Mouse (Mus musculus) limb, embryonic 12.5 days (tissue): Measurements from ENCODE around the gene Tom1l2. TPM values are rescaled to one million over a fixed set of nuclear protein-coding genes. Genes with fewer than 3 reads are reported as not detected.

Experiments
- ATAC-seq: fragments of 200-750 bp; cut with Nextera tagmentation; 2 replicates; pipeline ENCODE4 v1.8.0; 2017; ENCODE audit warnings: low read depth, moderate TSS enrichment; ENCODE audit not compliant: insufficient number of reproducible peaks, insufficient read depth, low FRiP score, low TSS enrichment
- H3K27ac ChIP-seq: fragments of 300-500 bp; sonication (generic); 2 replicates; pipeline ENCODE4 v1.5.1; 2016; ENCODE audit warnings: mild to moderate bottlenecking, moderate library complexity
- H3K27me3 ChIP-seq: fragments of 300-500 bp; sonication (generic); 2 replicates; pipeline ENCODE4 v1.6.1; 2016; ENCODE audit warnings: mild to moderate bottlenecking, moderate library complexity
- H3K36me3 ChIP-seq: fragments of 300-500 bp; sonication (generic); 2 replicates; pipeline ENCODE4 v1.6.1; 2016; ENCODE audit warnings: mild to moderate bottlenecking, moderate library complexity
- H3K4me1 ChIP-seq: fragments of 300-500 bp; sonication (generic); replicated peaks from 2 replicates; pipeline ENCODE4 v1.6.1; 2016
- H3K4me2 ChIP-seq: fragments of 300-500 bp; sonication (generic); 2 replicates; pipeline ENCODE4 v1.6.1; 2016; ENCODE audit warnings: mild to moderate bottlenecking, moderate library complexity
- H3K4me3 ChIP-seq: fragments of 300-500 bp; sonication (generic); replicated peaks from 2 replicates; pipeline ENCODE4 v1.5.1; 2016; ENCODE audit warnings: mild to moderate bottlenecking
- H3K9ac ChIP-seq: fragments of 300-500 bp; sonication (generic); replicated peaks from 2 replicates; pipeline ENCODE4 v1.6.1; 2016; ENCODE audit warnings: mild to moderate bottlenecking, moderate library complexity
- H3K9me3 ChIP-seq: fragments of 300-500 bp; sonication (generic); 2 replicates; pipeline ENCODE4 v1.6.1; 2016; ENCODE audit warnings: mild to moderate bottlenecking, moderate library complexity
- WGBS: fragments of 180-500 bp; shearing (Covaris S2); methylation state at CpG from one replicate; pipeline ENCODE4 v1.1.7; 2016; 5-methylcytosine and 5-hydroxymethylcytosine counted together
- polyA plus RNA-seq: library from polyadenylated mRNA; unstranded; fragments of >200 nt; fragmentation: Nextera tagmentation; extraction: Ambion mirVana; gene quantifications from 2 replicates; pipeline ENCODE4 v1.2.1, GENCODE M21; 2016

Tom1l2 gene
- polyA plus RNA-seq, 1 experiment from 2014 or later, result 21.6 TPM

- Histone ChIP-seq H3K4me3 (no peak overlapping the region), H3K9ac (no peak overlapping the region), H3K27me3 (no peaks in the 10 kb centered on the region), H3K36me3 (peaks cover 94% of the 10 kb centered on the region), H3K4me1 (peaks cover 33% of the 10 kb centered on the region), H3K4me2 (no peak overlapping the region), H3K9me3 (no peaks in the 10 kb centered on the region), H3K27ac (no peak overlapping the region)
- ATAC-seq, result no peak
- 94% methylated on average over 26 of the region's 26 CpGs for whole genome bisulfite sequencing
Observed at GRCm38 (mm10) chr11:60202710-60203638, 149.7 kb downstream of the Tom1l2 start.

- Histone ChIP-seq H3K27ac (peak overlapping the region; percentile 70; the same call in 1 of the 2 replicates), H3K9ac (peak overlapping the region; percentile 37; the same call in 1 of the 2 replicates), H3K4me2 (no peak overlapping the region), H3K4me1 (peaks cover 12% of the 10 kb centered on the region), H3K27me3 (no peaks in the 10 kb centered on the region), H3K9me3 (no peaks in the 10 kb centered on the region), H3K4me3 (no peak overlapping the region), H3K36me3 (peaks cover 96% of the 10 kb centered on the region)
- ATAC-seq, result no peak
- 85% methylated on average over 11 of the region's 11 CpGs for WGBS
Observed at GRCm38 (mm10) chr11:60200384-60200783, 152.3 kb downstream of the Tom1l2 start.

DNA sequence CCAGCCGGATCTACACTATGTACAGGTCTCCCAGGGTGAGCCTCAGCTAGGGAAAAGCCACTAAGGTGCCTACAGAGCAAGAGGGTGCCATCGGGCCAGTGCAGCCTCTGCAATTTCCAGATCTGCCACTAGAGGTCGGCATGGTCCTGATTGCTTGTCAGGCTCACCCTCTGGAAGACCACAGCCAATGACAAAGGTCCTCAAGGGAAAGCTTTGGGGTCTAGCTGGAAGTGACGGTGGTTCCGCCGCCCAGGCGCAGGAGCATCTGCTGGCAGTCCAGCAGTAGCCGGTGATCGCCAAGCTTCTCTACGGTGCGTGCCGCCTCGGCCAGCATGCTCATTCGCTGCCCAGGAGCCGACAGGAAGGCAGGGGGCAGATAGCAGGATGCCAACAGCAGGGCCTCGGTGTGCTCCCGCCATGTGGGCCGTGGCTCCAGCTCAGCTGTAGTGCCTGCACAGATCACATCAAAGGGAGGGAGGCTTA, 153.0 kb downstream of the Tom1l2 start:
- Histone ChIP-seq H3K4me1 (peaks cover 12% of the 10 kb centered on the region), H3K27me3 (no peaks in the 10 kb centered on the region), H3K4me3 (no peak overlapping the region), H3K4me2 (no peak overlapping the region), H3K9ac (peak overlapping the region; percentile 37; the same call in 1 of the 2 replicates), H3K9me3 (peaks cover 3% of the 10 kb centered on the region), H3K27ac (peak overlapping the region; percentile 70), H3K36me3 (peaks cover 96% of the 10 kb centered on the region)
- peak; percentile 29 for ATAC-seq
- 19% methylated on average over 18 of the region's 18 CpGs for WGBS

GRCm38 (mm10) chr11:60198651-60199050, 154.1 kb downstream of the Tom1l2 start:
- peaks cover 13% of the 10 kb centered on the region for H3K9me3 ChIP-seq
- H3K4me2 ChIP-seq, result no peak overlapping the region
- H3K36me3 ChIP-seq, result peaks cover 96% of the 10 kb centered on the region
- 90% methylated on average over 12 of the region's 12 CpGs for WGBS
- H3K4me3 ChIP-seq, result no peak overlapping the region
- H3K27ac ChIP-seq, result no peak overlapping the region
- ATAC-seq, result 0 out of 2 replicates have a peak, but pooled peaks have one; percentile 11
- peaks cover 12% of the 10 kb centered on the region for H3K4me1 ChIP-seq
- H3K9ac ChIP-seq, result no peak overlapping the region
- no peaks in the 10 kb centered on the region for H3K27me3 ChIP-seq

GRCm38 (mm10) chr11:60197998-60198619, 154.6 kb downstream of the Tom1l2 start:
- H3K4me2 ChIP-seq, result no peak overlapping the region
- H3K9ac ChIP-seq, result no peak overlapping the region
- peaks cover 13% of the 10 kb centered on the region for H3K9me3 ChIP-seq
- peaks cover 12% of the 10 kb centered on the region for H3K4me1 ChIP-seq
- H3K36me3 ChIP-seq, result peaks cover 96% of the 10 kb centered on the region
- no peak overlapping the region for H3K4me3 ChIP-seq
- peak overlapping the region; percentile 62 for H3K27ac ChIP-seq
- WGBS, result 82% methylated on average over 24 of the region's 24 CpGs
- H3K27me3 ChIP-seq, result no peaks in the 10 kb centered on the region
- ATAC-seq, result no peak

DNA sequence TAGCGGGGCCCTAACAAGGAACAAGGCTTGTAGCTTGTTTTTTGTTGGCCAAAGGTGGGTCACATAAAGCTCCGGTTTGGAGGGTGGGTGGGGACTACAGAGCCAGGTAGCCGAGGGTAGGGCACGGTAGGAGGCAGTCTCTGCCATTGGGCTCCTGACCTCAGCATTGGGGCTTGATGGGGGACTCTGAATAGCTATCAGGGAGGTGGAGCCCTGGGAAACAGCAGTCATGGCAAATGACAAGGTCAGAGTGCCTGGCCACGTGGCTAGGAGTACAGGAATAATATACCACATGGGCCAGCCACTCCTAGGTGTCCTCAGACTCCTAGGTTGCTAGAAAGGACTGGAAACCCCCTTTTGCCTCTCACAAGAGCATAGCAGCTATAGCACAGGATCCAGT, 156.4 kb downstream of the Tom1l2 start:
- ATAC-seq, result no peak
- no peak overlapping the region for H3K4me3 ChIP-seq
- WGBS, result 82% methylated on average over 5 of the region's 5 CpGs
- peaks cover 13% of the 10 kb centered on the region for H3K9me3 ChIP-seq
- H3K36me3 ChIP-seq, result peaks cover 96% of the 10 kb centered on the region
- no peaks in the 10 kb centered on the region for H3K27me3 ChIP-seq
- H3K9ac ChIP-seq, result no peak overlapping the region
- no peak overlapping the region for H3K27ac ChIP-seq
- H3K4me1 ChIP-seq, result peaks cover 12% of the 10 kb centered on the region
- no peak overlapping the region for H3K4me2 ChIP-seq

- no peak for ATAC-seq
- H3K4me3 ChIP-seq, result no peak overlapping the region
- H3K27me3 ChIP-seq, result no peaks in the 10 kb centered on the region
- H3K9ac ChIP-seq, result no peak overlapping the region
- H3K27ac ChIP-seq, result no peak overlapping the region
- peaks cover 13% of the 10 kb centered on the region for H3K9me3 ChIP-seq
- peaks cover 4% of the 10 kb centered on the region for H3K4me1 ChIP-seq
- H3K36me3 ChIP-seq, result peaks cover 96% of the 10 kb centered on the region
- no peak overlapping the region for H3K4me2 ChIP-seq
Observed at GRCm38 (mm10) chr11:60195108-60195507, 157.6 kb downstream of the Tom1l2 start.

DNA sequence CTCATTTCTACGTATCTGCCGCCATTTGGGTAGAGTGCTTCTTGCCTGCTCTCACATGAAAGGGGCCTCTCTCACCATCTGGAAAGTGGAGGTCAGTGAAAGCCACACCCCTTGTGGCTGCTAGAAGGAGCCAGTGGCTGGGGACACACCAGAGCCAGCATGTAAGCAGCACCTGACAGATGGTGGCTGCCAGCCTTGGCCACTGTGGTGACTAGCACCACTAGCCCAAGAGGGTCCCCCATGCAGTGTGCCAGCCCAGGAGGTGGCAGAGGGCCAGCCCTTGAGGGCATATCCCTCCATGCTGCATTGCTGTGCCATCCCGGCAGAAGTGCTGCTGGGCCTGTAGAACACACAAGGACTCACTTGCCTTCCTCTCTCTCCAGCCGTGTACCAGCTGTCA, 159.1 kb downstream of the Tom1l2 start:
- H3K27ac ChIP-seq, result no peak overlapping the region
- H3K4me1 ChIP-seq, result no peaks in the 10 kb centered on the region
- no peaks in the 10 kb centered on the region for H3K27me3 ChIP-seq
- 65% methylated on average over 4 of the region's 4 CpGs for WGBS
- peaks cover 98% of the 10 kb centered on the region for H3K36me3 ChIP-seq
- no peak overlapping the region for H3K4me2 ChIP-seq
- peaks cover 13% of the 10 kb centered on the region for H3K9me3 ChIP-seq
- H3K4me3 ChIP-seq, result no peak overlapping the region
- ATAC-seq, result no peak
- no peak overlapping the region for H3K9ac ChIP-seq

DNA sequence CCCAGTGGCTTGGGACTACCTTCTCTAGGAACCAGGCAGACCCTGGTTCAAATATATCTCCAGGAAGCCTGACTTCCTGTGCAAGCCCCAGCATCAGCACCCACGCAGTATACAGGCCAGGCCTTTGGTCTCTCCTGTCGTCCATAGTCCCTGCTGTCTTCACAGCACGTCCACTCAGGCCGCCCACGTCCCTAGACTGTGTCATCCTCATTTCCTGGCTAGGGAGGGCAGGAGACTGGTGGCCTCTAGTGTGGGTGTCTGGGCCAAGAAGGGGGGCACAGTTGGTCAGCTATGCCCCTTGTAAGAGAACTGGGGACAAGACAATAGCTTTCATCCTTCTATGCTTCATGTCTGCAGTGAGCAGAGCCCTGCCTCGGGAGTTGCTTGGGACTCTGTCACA, 160.2 kb downstream of the Tom1l2 start:
- Histone ChIP-seq H3K27me3 (no peaks in the 10 kb centered on the region), H3K4me3 (no peak overlapping the region), H3K9me3 (peaks cover 13% of the 10 kb centered on the region), H3K9ac (no peak overlapping the region), H3K4me2 (no peak overlapping the region), H3K27ac (no peak overlapping the region), H3K4me1 (no peaks in the 10 kb centered on the region), H3K36me3 (peaks cover 98% of the 10 kb centered on the region)
- 84% methylated on average over 6 of the region's 6 CpGs for WGBS
- no peak for ATAC-seq

- H3K4me1 ChIP-seq, result peaks cover 6% of the 10 kb centered on the region
- H3K9me3 ChIP-seq, result peaks cover 13% of the 10 kb centered on the region
- no peak for ATAC-seq
- H3K4me3 ChIP-seq, result no peak overlapping the region
- 93% methylated on average over 17 of the region's 17 CpGs for WGBS
- no peaks in the 10 kb centered on the region for H3K27me3 ChIP-seq
- no peak overlapping the region for H3K4me2 ChIP-seq
- H3K36me3 ChIP-seq, result peaks cover 100% of the 10 kb centered on the region
- H3K27ac ChIP-seq, result no peak overlapping the region
- no peak overlapping the region for H3K9ac ChIP-seq
Observed at GRCm38 (mm10) chr11:60190055-60190641, 162.6 kb downstream of the Tom1l2 start.

DNA sequence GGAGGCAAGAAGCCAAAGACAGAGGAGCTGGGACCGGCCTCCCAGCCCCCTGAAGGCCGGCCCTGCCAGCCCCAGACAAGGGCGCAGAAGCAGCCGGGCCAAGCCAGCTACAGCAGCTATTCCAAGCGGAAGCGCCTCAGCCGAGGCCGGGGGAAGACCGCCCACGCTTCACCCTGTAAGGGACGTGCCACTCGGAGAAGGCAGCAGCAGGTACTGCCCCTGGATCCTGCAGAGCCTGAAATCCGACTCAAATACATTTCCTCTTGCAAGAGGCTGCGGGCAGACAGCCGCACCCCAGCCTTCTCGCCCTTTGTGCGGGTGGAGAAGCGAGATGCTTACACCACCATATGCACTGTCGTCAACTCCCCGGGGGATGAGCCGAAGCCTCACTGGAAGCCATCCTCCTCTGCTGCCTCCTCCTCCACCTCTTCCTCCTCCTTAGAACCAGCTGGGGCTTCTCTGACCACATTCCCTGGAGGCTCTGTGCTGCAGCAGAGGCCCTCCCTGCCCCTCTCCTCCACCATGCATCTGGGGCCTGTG, 163.1 kb downstream of the Tom1l2 start:
- H3K9ac ChIP-seq, result no peak overlapping the region
- 0 out of 2 replicates have a peak overlapping the region, but pooled peaks have one; percentile 25 for H3K27ac ChIP-seq
- peaks cover 11% of the 10 kb centered on the region for H3K4me1 ChIP-seq
- H3K4me2 ChIP-seq, result no peak overlapping the region
- H3K27me3 ChIP-seq, result no peaks in the 10 kb centered on the region
- H3K4me3 ChIP-seq, result no peak overlapping the region
- WGBS, result 86% methylated on average over 21 of the region's 21 CpGs
- ATAC-seq, result no peak
- peaks cover 8% of the 10 kb centered on the region for H3K9me3 ChIP-seq
- H3K36me3 ChIP-seq, result peaks cover 100% of the 10 kb centered on the region
